Mouse (Mus musculus) kidney, embryonic 16.5 days (tissue): ENCODE results near the gene Tas2r134. TPM values are rescaled to one million over a fixed set of nuclear protein-coding genes. Genes with fewer than 3 reads are reported as not detected.

ENCODE experiments used
- ATAC-seq: fragments of 200-750 bp; cut with Nextera tagmentation; 2 replicates; pipeline ENCODE4 v1.8.0; 2017; ENCODE audit warnings: moderate TSS enrichment; ENCODE audit not compliant: low FRiP score, low TSS enrichment
- H3K27ac ChIP-seq: fragments of 300-500 bp; sonication (generic); 2 replicates; pipeline ENCODE4 v1.5.1; 2014; ENCODE audit warnings: low read length
- H3K27me3 ChIP-seq: fragments of 300-500 bp; sonication (generic); 2 replicates; pipeline ENCODE4 v1.6.1; 2014; ENCODE audit warnings: low read length, control low read depth, mixed read lengths; ENCODE audit not compliant: insufficient read depth
- H3K36me3 ChIP-seq: fragments of 300-500 bp; sonication (generic); 2 replicates; pipeline ENCODE4 v1.6.1; 2014; ENCODE audit warnings: low read length, control low read depth, mixed read lengths; ENCODE audit not compliant: insufficient read depth
- H3K4me1 ChIP-seq: fragments of 300-500 bp; sonication (generic); 2 replicates; pipeline ENCODE4 v1.6.1; 2014; ENCODE audit warnings: low read length, control low read depth, mixed read lengths; ENCODE audit not compliant: insufficient read depth
- H3K4me2 ChIP-seq: fragments of 300-500 bp; sonication (generic); replicated peaks from 2 replicates; pipeline ENCODE4 v1.6.1; 2014; ENCODE audit warnings: low read depth, low read length
- H3K4me3 ChIP-seq: fragments of 300-500 bp; sonication (generic); 2 replicates; pipeline ENCODE4 v1.5.1; 2014; ENCODE audit warnings: mild to moderate bottlenecking, low read length
- H3K9ac ChIP-seq: fragments of 300-500 bp; sonication (generic); replicated peaks from 2 replicates; pipeline ENCODE4 v1.6.1; 2014; ENCODE audit warnings: low read length
- H3K9me3 ChIP-seq: fragments of 300-500 bp; sonication (generic); 2 replicates; pipeline ENCODE4 v1.6.1; 2016; ENCODE audit warnings: low read length, control low read depth
- WGBS: fragments of 180-500 bp; shearing (Covaris S2); extraction: QIAGEN DNeasy Blood & Tissue Kit; methylation state at CpG from one replicate; pipeline ENCODE4 v1.1.7; 2014; 5-methylcytosine and 5-hydroxymethylcytosine counted together
- polyA plus RNA-seq: library from polyadenylated mRNA; unstranded; fragments of >200 nt; fragmentation: Nextera tagmentation; extraction: Ambion mirVana; gene quantifications from 2 replicates; pipeline ENCODE4 v1.2.1, GENCODE M21; 2015

Tas2r134 gene
- polyA plus RNA-seq, 1 experiment from 2014 or later = not detected

- no peaks in the 10 kb centered on the region for H3K36me3 ChIP-seq
- H3K4me1 ChIP-seq = peaks cover 6% of the 10 kb centered on the region
- WGBS = 52% methylated on average over 8 of the region's 8 CpGs
- no peaks in the 10 kb centered on the region for H3K27me3 ChIP-seq
- H3K27ac ChIP-seq = no peak overlapping the region
- H3K9me3 ChIP-seq = no peaks in the 10 kb centered on the region
- H3K4me3 ChIP-seq = no peak overlapping the region
- no peak for ATAC-seq
- H3K4me2 ChIP-seq = no peak overlapping the region
- no peak overlapping the region for H3K9ac ChIP-seq
Measured at GRCm38 (mm10) chr2:51600873-51601272, 26.4 kb upstream of the Tas2r134 start.

GRCm38 (mm10) chr2:51610305-51610704, 17.0 kb upstream of the Tas2r134 start:
- Histone ChIP-seq H3K4me2 (no peak overlapping the region), H3K4me1 (no peaks in the 10 kb centered on the region), H3K9me3 (no peaks in the 10 kb centered on the region), H3K27me3 (no peaks in the 10 kb centered on the region), H3K36me3 (no peaks in the 10 kb centered on the region), H3K9ac (no peak overlapping the region), H3K27ac (no peak overlapping the region), H3K4me3 (no peak overlapping the region)
- no peak for ATAC-seq
- 60% methylated on average over 10 of the region's 10 CpGs for WGBS

- no peak overlapping the region for H3K9ac ChIP-seq
- no peaks in the 10 kb centered on the region for H3K9me3 ChIP-seq
- H3K4me3 ChIP-seq = no peak overlapping the region
- 39% methylated on average over 2 of the region's 2 CpGs for WGBS
- no peak for ATAC-seq
- no peaks in the 10 kb centered on the region for H3K36me3 ChIP-seq
- no peaks in the 10 kb centered on the region for H3K27me3 ChIP-seq
- no peaks in the 10 kb centered on the region for H3K4me1 ChIP-seq
- no peak overlapping the region for H3K4me2 ChIP-seq
- no peak overlapping the region for H3K27ac ChIP-seq
Measured at GRCm38 (mm10) chr2:51610897-51611296, 16.4 kb upstream of the Tas2r134 start.

GRCm38 (mm10) chr2:51613716-51614115, 13.6 kb upstream of the Tas2r134 start:
- no peak for ATAC-seq
- H3K9me3 ChIP-seq = no peaks in the 10 kb centered on the region
- no peak overlapping the region for H3K9ac ChIP-seq
- H3K4me1 ChIP-seq = no peaks in the 10 kb centered on the region
- no peak overlapping the region for H3K4me3 ChIP-seq
- H3K4me2 ChIP-seq = no peak overlapping the region
- H3K27me3 ChIP-seq = no peaks in the 10 kb centered on the region
- WGBS = 71% methylated on average over 4 of the region's 4 CpGs
- no peaks in the 10 kb centered on the region for H3K36me3 ChIP-seq
- no peak overlapping the region for H3K27ac ChIP-seq

GRCm38 (mm10) chr2:51621931-51622330, 5.4 kb upstream of the Tas2r134 start:
- 95% methylated on average over 2 of the region's 2 CpGs for WGBS

GRCm38 (mm10) chr2:51626007-51626406, 1.3 kb upstream of the Tas2r134 start:
- ATAC-seq = no peak
- H3K4me2 ChIP-seq = no peak overlapping the region
- H3K9ac ChIP-seq = no peak overlapping the region
- H3K27ac ChIP-seq = no peak overlapping the region
- no peak overlapping the region for H3K4me3 ChIP-seq
- no peaks in the 10 kb centered on the region for H3K27me3 ChIP-seq
- no peaks in the 10 kb centered on the region for H3K36me3 ChIP-seq
- WGBS = 87% methylated on average over 3 of the region's 3 CpGs
- H3K4me1 ChIP-seq = no peaks in the 10 kb centered on the region
- no peaks in the 10 kb centered on the region for H3K9me3 ChIP-seq

More at GRCm38 (mm10) chr2:51621931-51622330, 5.4 kb upstream of the Tas2r134 start:
- Histone ChIP-seq H3K4me1 (no peaks in the 10 kb centered on the region), H3K36me3 (no peaks in the 10 kb centered on the region), H3K27ac (no peak overlapping the region), H3K9me3 (no peaks in the 10 kb centered on the region), H3K9ac (no peak overlapping the region), H3K27me3 (no peaks in the 10 kb centered on the region), H3K4me3 (no peak overlapping the region), H3K4me2 (no peak overlapping the region)
- ATAC-seq = no peak

GRCm38 (mm10) chr2:51631428-51631827, 4.1 kb downstream of the Tas2r134 start:
- WGBS = 90% methylated on average over 2 of the region's 2 CpGs
- no peak for ATAC-seq
- H3K4me3 ChIP-seq = no peak overlapping the region

GRCm38 (mm10) chr2:51637681-51638080, 10.4 kb downstream of the Tas2r134 start:
- Histone ChIP-seq H3K27ac (no peak overlapping the region), H3K4me1 (no peaks in the 10 kb centered on the region), H3K4me2 (no peak overlapping the region), H3K9me3 (no peaks in the 10 kb centered on the region), H3K36me3 (no peaks in the 10 kb centered on the region), H3K27me3 (no peaks in the 10 kb centered on the region), H3K9ac (no peak overlapping the region), H3K4me3 (no peak overlapping the region)
- ATAC-seq = no peak
- WGBS = 89% methylated on average over 11 of the region's 11 CpGs

More at GRCm38 (mm10) chr2:51631428-51631827, 4.1 kb downstream of the Tas2r134 start:
- Histone ChIP-seq H3K9me3 (no peaks in the 10 kb centered on the region), H3K4me2 (no peak overlapping the region), H3K27me3 (no peaks in the 10 kb centered on the region), H3K4me1 (no peaks in the 10 kb centered on the region), H3K27ac (no peak overlapping the region), H3K36me3 (no peaks in the 10 kb centered on the region), H3K9ac (no peak overlapping the region)

- Histone ChIP-seq H3K9me3 (no peaks in the 10 kb centered on the region), H3K27ac (no peak overlapping the region), H3K9ac (no peak overlapping the region), H3K4me1 (0 out of 2 replicates have a peak, but pooled peaks cover 5% of the 10 kb centered on the region), H3K27me3 (no peaks in the 10 kb centered on the region), H3K4me2 (no peak overlapping the region), H3K4me3 (no peak overlapping the region), H3K36me3 (no peaks in the 10 kb centered on the region)
- WGBS = 87% methylated on average over 7 of the region's 7 CpGs
- ATAC-seq = no peak
Measured at GRCm38 (mm10) chr2:51641635-51642034, 14.3 kb downstream of the Tas2r134 start.

GRCm38 (mm10) chr2:51643244-51644139, 16.2 kb downstream of the Tas2r134 start:
- Histone ChIP-seq H3K27ac (peak overlapping the region; percentile 29; the same call in 1 of the 2 replicates), H3K4me1 (0 out of 2 replicates have a peak, but pooled peaks cover 5% of the 10 kb centered on the region), H3K9me3 (no peaks in the 10 kb centered on the region), H3K9ac (no peak overlapping the region), H3K4me2 (no peak overlapping the region), H3K4me3 (no peak overlapping the region), H3K27me3 (no peaks in the 10 kb centered on the region), H3K36me3 (no peaks in the 10 kb centered on the region)
- 63% methylated on average over 7 of the region's 7 CpGs for WGBS
- ATAC-seq = no peak; the same call in 1 of the 2 replicates
